Mouse (Mus musculus) kidney, postnatal 0 days (tissue): ENCODE measurements at regions not wholly inside any gene's neighbourhood (a gene's known extent, or its start where the extent isn't known, plus 50 kb on each side); places are given as distances from the start of the nearest gene placed in this dataset.
A peak's percentile ranks its signal among the peaks of the same experiment; 100 is the strongest.

Experiments used
- ATAC-seq: fragments of 200-750 bp; cut with Nextera tagmentation; replicated peaks from 2 replicates; pipeline ENCODE4 v1.8.0; 2017; ENCODE audit warnings: low read depth, moderate number of reproducible peaks, moderate TSS enrichment, moderate library complexity; ENCODE audit not compliant: low FRiP score
- DNase-seq: peaks from one replicate; pipeline ENCODE4 v3.0.0-alpha.2; 2016; ENCODE audit warnings: low spot score
- H3K27ac ChIP-seq: fragments of 300-500 bp; sonication (generic); 2 replicates; pipeline ENCODE4 v1.5.1; 2014; ENCODE audit warnings: mild to moderate bottlenecking
- H3K27me3 ChIP-seq: fragments of 300-500 bp; sonication (generic); 2 replicates; pipeline ENCODE4 v1.6.1; 2014; ENCODE audit warnings: low read length, mixed read lengths; ENCODE audit not compliant: insufficient read depth
- H3K36me3 ChIP-seq: fragments of 300-500 bp; sonication (generic); 2 replicates; pipeline ENCODE4 v1.6.1; 2014; ENCODE audit warnings: low read length, mixed read lengths; ENCODE audit not compliant: insufficient read depth
- H3K4me1 ChIP-seq: fragments of 300-500 bp; sonication (generic); replicated peaks from 2 replicates; pipeline ENCODE4 v1.6.1; 2014; ENCODE audit warnings: antibody characterized with exemption, low read length, mixed read lengths; ENCODE audit not compliant: insufficient read depth
- H3K4me2 ChIP-seq: fragments of 300-500 bp; sonication (generic); 2 replicates; pipeline ENCODE4 v1.6.1; 2014; ENCODE audit warnings: mild to moderate bottlenecking, low read length, moderate library complexity, mixed read lengths
- H3K4me3 ChIP-seq: fragments of 300-500 bp; sonication (generic); replicated peaks from 2 replicates; pipeline ENCODE4 v1.5.1; 2014; ENCODE audit warnings: low read depth, low read length
- H3K9ac ChIP-seq: fragments of 300-500 bp; sonication (generic); 2 replicates; pipeline ENCODE4 v1.6.1; 2014; ENCODE audit warnings: low read depth, low read length
- H3K9me3 ChIP-seq: fragments of 300-500 bp; sonication (generic); replicated peaks from 2 replicates; pipeline ENCODE4 v1.6.1; 2016; ENCODE audit warnings: low read length, inconsistent platforms, mixed read lengths
- CTCF ChIP-seq: IDR thresholded peaks from 2 replicates; pipeline ENCODE4 v1.5.1; 2016; ENCODE audit warnings: antibody characterized with exemption, low read depth, mild to moderate bottlenecking, moderate library complexity
- WGBS: fragments of 180-500 bp; shearing (Covaris S2); extraction: QIAGEN DNeasy Blood & Tissue Kit; methylation state at CpG from one replicate; pipeline ENCODE4 v1.1.7; 2014; 5-methylcytosine and 5-hydroxymethylcytosine counted together

GRCm38 (mm10) chr4:55894116-55894885 lies 362.0 kb upstream of the Klf4 start:
- Histone ChIP-seq H3K9me3 (no peaks in the 10 kb centered on the region), H3K36me3 (no peaks in the 10 kb centered on the region), H3K27ac (no peak overlapping the region), H3K27me3 (no peaks in the 10 kb centered on the region), H3K9ac (no peak overlapping the region), H3K4me2 (no peak overlapping the region), H3K4me3 (no peak overlapping the region), H3K4me1 (no peaks in the 10 kb centered on the region)
- ATAC-seq = no peak
- no peak for TF ChIP-seq CTCF
- WGBS = 47% methylated on average over 12 of the region's 12 CpGs
- DNase-seq = peak; percentile 27

DNA sequence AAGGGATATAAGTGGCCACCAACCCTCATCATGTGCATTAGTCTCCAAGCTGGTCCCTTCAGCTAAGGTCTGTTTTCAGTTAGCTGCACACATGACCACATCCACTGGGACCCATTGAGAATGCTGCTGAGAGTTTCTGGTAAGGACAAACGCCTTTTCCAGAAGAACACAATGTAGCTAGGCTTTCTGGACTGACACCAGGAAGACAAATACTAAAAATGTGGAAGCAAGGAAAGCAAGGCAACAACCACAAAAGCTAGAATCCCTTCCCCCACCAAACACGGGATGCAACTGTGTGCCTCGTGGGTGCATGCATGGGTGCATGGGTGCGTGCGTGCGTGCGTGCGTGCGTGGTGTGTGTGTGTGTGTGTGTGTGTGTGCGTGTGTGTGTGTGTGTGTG lies 359.4 kb upstream of the Klf4 start:
- Histone ChIP-seq H3K4me2 (no peak overlapping the region), H3K36me3 (no peaks in the 10 kb centered on the region), H3K27me3 (no peaks in the 10 kb centered on the region), H3K4me1 (no peaks in the 10 kb centered on the region), H3K4me3 (no peak overlapping the region), H3K27ac (no peak overlapping the region), H3K9me3 (no peaks in the 10 kb centered on the region), H3K9ac (no peak overlapping the region)
- 92% methylated on average over 7 of the region's 10 CpGs for WGBS
- no peak for TF ChIP-seq CTCF
- ATAC-seq = no peak
- no peak for DNase-seq

GRCm38 (mm10) chr4:55887581-55887980 lies 355.3 kb upstream of the Klf4 start:
- H3K4me1 ChIP-seq = no peaks in the 10 kb centered on the region
- no peak for DNase-seq
- no peak for ATAC-seq
- H3K27ac ChIP-seq = no peak overlapping the region
- 86% methylated on average over 6 of the region's 6 CpGs for WGBS
- no peak overlapping the region for H3K9ac ChIP-seq
- no peaks in the 10 kb centered on the region for H3K27me3 ChIP-seq
- no peak for TF ChIP-seq CTCF
- H3K4me2 ChIP-seq = no peak overlapping the region
- H3K9me3 ChIP-seq = no peaks in the 10 kb centered on the region
- H3K4me3 ChIP-seq = no peak overlapping the region
- no peaks in the 10 kb centered on the region for H3K36me3 ChIP-seq

- WGBS = 59% methylated on average over 2 of the region's 2 CpGs
- H3K4me2 ChIP-seq = no peak overlapping the region
- H3K27me3 ChIP-seq = no peaks in the 10 kb centered on the region
- H3K4me3 ChIP-seq = no peak overlapping the region
- no peak for DNase-seq
- H3K27ac ChIP-seq = no peak overlapping the region
- no peaks in the 10 kb centered on the region for H3K4me1 ChIP-seq
- H3K9ac ChIP-seq = no peak overlapping the region
- ATAC-seq = no peak
- TF ChIP-seq CTCF = no peak
- H3K36me3 ChIP-seq = no peaks in the 10 kb centered on the region
- H3K9me3 ChIP-seq = no peaks in the 10 kb centered on the region
Measured at GRCm38 (mm10) chr4:55882541-55882940, 350.3 kb upstream of the Klf4 start.

- H3K9me3 ChIP-seq = no peaks in the 10 kb centered on the region
- no peak overlapping the region for H3K4me2 ChIP-seq
- ATAC-seq = no peak
- no peaks in the 10 kb centered on the region for H3K27me3 ChIP-seq
- no peak for DNase-seq
- H3K27ac ChIP-seq = no peak overlapping the region
- WGBS = 83% methylated on average over 12 of the region's 12 CpGs
- H3K36me3 ChIP-seq = no peaks in the 10 kb centered on the region
- no peak for TF ChIP-seq CTCF
- no peaks in the 10 kb centered on the region for H3K4me1 ChIP-seq
- no peak overlapping the region for H3K4me3 ChIP-seq
- no peak overlapping the region for H3K9ac ChIP-seq
Measured at GRCm38 (mm10) chr4:55875304-55875703, 343.0 kb upstream of the Klf4 start.

DNA sequence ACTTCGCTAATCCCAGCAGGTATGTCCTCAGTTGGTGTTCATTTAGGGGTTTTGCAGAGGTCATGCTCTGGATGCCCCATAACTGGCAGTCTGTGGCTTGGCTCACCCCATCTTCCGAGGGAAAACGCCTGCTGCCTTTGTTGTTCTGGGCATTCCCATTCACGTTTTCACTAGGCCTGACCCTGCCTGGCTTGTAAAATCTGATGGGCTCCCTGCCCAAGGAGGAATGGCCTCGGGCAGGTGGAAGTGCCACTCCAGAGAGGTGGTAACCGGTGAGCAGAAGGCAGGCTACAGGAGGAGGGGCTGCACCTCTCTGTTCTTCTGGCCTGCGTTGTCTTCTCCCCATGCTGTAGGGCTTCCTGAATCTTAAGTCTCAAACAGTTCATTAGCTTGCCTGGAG lies 342.6 kb upstream of the Klf4 start:
- WGBS = 65% methylated on average over 7 of the region's 7 CpGs
- Histone ChIP-seq H3K9me3 (no peaks in the 10 kb centered on the region), H3K4me2 (no peak overlapping the region), H3K4me3 (no peak overlapping the region), H3K4me1 (no peaks in the 10 kb centered on the region), H3K27me3 (no peaks in the 10 kb centered on the region), H3K27ac (no peak overlapping the region), H3K36me3 (no peaks in the 10 kb centered on the region), H3K9ac (no peak overlapping the region)
- TF ChIP-seq CTCF = no peak
- ATAC-seq = no peak
- DNase-seq = no peak

DNA sequence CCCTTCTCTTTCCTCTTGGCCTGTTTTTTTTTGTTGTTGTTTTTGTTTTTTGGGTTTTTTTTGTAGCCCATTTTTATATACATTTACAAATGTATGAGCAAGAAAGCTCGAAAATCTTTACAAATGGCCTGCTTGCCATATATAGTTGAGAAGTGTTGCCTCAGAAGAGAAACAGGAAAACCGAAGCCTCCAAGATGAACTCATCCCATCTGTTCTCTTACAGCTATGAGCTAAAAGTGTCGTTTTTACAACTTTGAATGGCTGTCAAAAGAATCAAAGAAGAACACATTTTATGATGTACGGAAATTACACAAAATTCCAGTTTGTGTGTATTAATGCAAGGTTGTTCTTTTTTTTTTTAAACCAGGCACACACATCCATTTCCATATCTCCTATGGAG lies 342.0 kb upstream of the Klf4 start:
- H3K4me1 ChIP-seq = no peaks in the 10 kb centered on the region
- no peak overlapping the region for H3K27ac ChIP-seq
- 73% methylated on average over 4 of the region's 4 CpGs for WGBS
- no peak overlapping the region for H3K4me2 ChIP-seq
- H3K36me3 ChIP-seq = no peaks in the 10 kb centered on the region
- H3K27me3 ChIP-seq = no peaks in the 10 kb centered on the region
- no peak for TF ChIP-seq CTCF
- DNase-seq (no peak), ATAC-seq (no peak)
- no peak overlapping the region for H3K4me3 ChIP-seq
- no peaks in the 10 kb centered on the region for H3K9me3 ChIP-seq
- H3K9ac ChIP-seq = no peak overlapping the region
